Mouse (Mus musculus): Measurements from ENCODE around the gene 4930453N24Rik.

DNA sequence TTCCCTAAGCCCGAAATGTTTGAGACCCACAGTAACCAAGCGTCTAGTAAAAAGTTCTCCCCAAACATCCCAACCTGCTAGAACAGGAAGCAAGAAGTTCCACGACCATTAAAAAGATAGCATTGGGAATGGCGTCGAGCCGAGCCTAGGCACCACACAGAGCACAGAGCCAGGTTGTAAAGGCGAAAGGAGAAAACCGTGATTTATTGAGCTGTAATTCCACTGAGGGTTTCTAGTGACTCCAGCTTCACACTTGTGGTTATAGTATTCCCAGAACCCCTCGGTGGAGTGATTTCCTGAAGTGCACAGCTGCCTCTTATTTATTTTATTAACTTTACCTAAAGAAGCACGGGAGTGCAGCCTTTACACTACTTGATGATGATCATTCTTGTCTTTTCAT, 53.1 kb downstream of the 4930453N24Rik start:
- TF ChIP-seq POLR2AphosphoS2 (IDR thresholded peaks at IDR 0.05; ENCODE audit: insufficient read length, low read depth) (no peak), MYOG (IDR thresholded peaks at IDR 0.05; ENCODE audit: control insufficient read depth in 1 of 3, insufficient read depth in 1 of 3, insufficient read length in 2 of 3, low read depth in 2 of 3) (no peak), POLR2A (IDR thresholded peaks at IDR 0.05; ENCODE audit: insufficient read length, low read depth) (no peak), MAX (IDR thresholded peaks at IDR 0.05; ENCODE audit: low read depth) (no peak), MYOD1 (IDR thresholded peaks at IDR 0.05; ENCODE audit: control insufficient read depth in 1 of 3, insufficient read length in 2 of 3, low read depth in 2 of 3) (no peak), E2F4 (IDR thresholded peaks at IDR 0.05; ENCODE audit: insufficient read depth) (no peak), USF1 (IDR thresholded peaks at IDR 0.05; ENCODE audit: low read depth) (no peak)

Measured in myocyte (in vitro differentiated cells).